Mouse (Mus musculus) testis, adult 2 months (tissue): ENCODE measurements around the gene Mdh1.

ENCODE experiments used
- CTCF ChIP-seq: fragments of 200-500 bp; IDR thresholded peaks from 2 replicates; pipeline ENCODE4 v1.5.1; 2012; ENCODE audit warnings: low read depth, mild to moderate bottlenecking, inconsistent platforms, low read length, moderate library complexity; ENCODE audit not compliant: control insufficient read depth, insufficient read depth, insufficient replicate concordance
- POLR2A ChIP-seq: fragments of 200-500 bp; IDR thresholded peaks from 2 replicates; pipeline ENCODE4 v1.6.1; 2012; ENCODE audit warnings: low read depth, mild to moderate bottlenecking, inconsistent platforms, low read length, moderate library complexity; ENCODE audit not compliant: control insufficient read depth

DNA sequence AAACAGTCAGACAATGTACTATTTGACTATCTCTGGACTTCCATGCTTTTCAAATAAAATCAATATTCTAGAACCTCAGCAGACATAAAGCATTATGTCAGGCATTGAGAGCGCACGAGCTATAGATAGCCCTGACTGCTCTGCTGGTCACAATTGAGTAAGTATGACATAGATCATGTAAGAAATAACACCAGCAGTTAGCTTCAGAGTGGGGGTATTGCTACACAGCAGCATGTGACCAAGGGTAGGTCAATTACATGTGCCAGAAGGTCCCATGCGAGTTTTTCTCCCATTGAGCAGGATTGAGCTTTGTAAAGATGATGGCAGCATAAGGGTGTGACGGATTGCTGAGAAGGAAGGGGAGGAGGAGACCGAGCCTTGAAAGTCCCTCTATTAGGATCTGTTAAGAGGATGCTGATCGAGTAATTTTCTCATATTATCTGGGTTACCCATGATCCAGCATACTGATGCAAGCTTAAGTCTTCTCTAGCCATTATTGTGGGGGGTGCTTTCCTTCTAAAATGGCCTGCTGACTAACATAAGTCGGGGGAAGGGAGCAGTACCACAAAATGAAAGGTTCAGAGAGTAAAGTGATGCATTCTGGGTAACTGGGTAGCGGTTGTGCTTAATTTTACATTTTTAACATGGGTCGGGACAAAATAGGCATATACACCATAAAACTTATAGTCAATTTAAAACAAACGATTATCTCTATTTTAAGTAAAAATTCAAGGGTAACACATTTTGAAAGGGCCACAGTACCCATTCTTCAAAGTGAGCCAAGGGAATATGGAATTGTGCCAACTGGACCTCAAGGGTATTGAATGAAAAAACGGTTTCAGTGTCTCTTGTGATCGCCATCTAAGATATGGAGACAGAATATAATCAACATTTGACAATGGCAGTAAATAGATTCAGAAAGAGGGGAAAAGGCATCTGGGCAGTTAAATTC, 21.7 kb downstream of the Mdh1 start:
- TF ChIP-seq CTCF = no peak
- TF ChIP-seq POLR2A = no peak
